Mouse (Mus musculus) neural tube, embryonic 10.5 days (tissue): ENCODE measurements around the gene Gas2l1.

Experiments used
- DNase-seq: peaks from one replicate; pipeline ENCODE4 v3.0.0-alpha.2; 2017; ENCODE audit warnings: low spot score; ENCODE audit errors: extremely low spot score

Gene Gas2l1

GRCm38 (mm10) chr11:5064282-5065055 is 658 bp downstream of the Gas2l1 start:
- DNase-seq, result peak; percentile 36

DNA sequence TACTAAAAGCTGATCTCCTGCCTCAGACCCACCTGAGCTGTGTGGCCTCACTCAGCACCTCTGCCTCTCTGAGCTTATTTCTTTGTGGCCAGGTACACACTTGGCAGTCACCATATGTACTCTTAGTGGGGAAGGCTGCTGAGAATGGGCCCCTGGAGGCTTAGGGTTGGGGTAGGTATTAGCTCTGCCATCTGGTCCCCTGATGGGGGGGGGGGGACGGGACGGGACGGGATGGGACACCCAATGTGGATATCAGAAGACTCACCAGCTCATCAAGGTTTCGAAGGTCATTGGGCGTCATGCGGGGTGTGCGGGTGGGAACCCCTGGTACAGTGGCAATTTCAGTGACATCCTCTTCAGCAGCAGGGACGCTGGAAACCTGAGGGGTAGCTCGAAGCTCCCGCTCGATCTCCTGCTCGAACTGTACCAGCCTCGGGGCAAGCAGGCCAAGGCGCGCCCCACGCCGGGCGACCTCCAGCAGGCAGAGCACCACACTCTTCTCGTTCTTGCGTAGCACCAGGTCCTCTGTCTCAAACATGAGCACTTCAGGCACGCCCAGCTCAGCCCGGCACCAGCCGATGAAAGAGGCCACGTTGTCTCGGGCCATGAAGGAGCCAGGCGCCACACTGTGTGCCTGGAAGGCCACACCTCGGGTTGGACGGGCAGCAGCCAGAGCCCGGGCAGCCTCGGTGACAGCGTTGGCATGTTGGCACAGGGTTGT is 1.4 kb downstream of the Gas2l1 start:
- no peak for DNase-seq

DNA sequence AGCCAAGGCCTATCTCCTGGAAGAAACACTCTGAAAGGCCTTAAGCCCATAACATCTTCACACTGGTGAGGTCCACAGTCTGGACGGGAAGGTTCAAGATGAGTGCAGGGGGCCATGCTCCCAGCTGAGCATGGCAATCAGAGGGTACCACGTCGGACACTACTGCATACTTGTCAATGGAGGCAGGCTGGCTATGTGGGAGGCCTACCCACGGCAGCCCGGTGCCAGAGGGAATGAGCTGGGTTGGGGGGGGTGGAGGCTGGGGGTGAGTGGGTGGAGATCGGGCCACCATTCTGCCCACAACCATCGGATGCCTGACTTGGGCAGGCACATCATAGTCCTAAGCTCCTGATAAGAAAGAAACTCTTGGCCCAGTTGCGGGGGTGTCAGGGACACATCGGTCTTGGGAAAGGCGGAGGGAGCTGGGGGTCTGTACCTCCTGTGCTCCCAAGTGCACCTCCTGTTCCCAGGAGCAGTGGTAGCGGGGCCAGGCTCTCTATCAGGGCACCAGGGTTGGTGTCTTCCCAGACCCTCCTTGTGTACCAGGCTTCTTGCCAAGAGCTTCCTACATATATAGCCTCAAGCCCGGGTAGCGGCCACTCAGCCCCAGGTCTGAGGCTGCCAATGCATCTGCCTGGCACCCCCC is 2.1 kb downstream of the Gas2l1 start:
- no peak for DNase-seq

DNA sequence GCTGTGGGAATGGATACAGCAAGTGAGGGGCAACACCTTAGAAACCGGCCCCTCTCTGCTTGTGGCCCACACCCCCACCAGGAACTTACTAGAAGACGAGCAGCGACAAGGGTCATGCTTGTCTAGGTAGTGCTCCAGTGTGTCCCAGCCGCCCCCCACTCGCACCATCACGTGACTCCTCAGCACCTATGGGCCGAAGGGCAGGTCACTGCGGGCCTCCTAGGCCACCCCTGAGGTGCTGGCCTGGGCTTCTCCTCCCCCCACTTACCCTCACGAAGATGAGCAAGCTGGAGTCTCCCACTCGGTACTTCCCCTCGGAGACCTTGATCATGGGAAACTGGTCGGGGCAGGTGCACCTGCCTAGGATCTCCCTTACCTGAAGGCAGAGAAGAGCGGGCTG is 2.8 kb downstream of the Gas2l1 start:
- DNase-seq, result peak; percentile 25

DNA sequence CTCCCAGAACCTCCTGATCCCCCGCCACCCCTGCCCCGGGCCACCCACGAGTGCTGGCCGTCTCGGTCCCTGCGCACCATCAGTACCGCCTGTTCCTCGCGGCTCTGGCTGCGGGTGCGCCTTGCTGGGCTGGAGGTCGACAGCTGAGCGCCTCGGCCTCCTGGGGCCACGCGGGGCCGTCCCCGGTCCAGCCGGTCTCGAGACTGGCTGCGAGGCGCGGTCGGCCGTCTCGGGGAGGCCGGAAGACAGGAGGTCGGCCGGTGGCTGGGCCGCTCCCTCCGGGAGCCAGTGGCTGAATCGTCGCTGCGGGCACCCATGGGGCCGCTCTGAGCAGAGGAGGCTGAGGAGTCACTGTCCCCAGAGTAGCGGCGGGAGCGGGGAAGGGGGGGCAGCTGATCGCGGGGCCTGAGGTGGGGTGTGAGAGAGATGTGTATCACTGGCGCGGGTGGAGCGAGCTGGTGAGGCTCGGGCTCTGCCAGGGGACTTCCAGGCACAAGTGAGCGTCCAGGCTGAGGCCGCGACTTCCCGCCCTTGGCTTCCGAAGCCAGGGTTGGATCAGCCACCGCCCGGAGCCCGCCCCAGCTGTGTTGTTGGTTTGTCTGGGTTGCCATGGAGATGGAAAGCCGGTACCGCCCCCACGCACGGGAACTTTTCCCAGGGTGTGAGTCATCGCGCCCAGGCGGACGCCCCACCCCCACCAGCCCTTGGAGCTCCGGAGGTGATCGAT is 3.6 kb downstream of the Gas2l1 start:
- peak; percentile 85 for DNase-seq

GRCm38 (mm10) chr11:5060756-5061412 is 4.2 kb downstream of the Gas2l1 start:
- DNase-seq, result peak; percentile 55

GRCm38 (mm10) chr11:5059704-5060156 is 5.4 kb downstream of the Gas2l1 start:
- peak; percentile 56 for DNase-seq

GRCm38 (mm10) chr11:5059230-5059629 is 5.9 kb downstream of the Gas2l1 start:
- DNase-seq, result no peak

- no peak for DNase-seq
These were observed 6.3 kb downstream of the Gas2l1 start for GRCm38 (mm10) chr11:5058783-5059182.

- peak; percentile 64 for DNase-seq
These were observed 7.1 kb downstream of the Gas2l1 start, which contains the start of gene Rasl10a for GRCm38 (mm10) chr11:5057856-5058641. Rasl10a (plus strand) TSS chr11:5058128.

GRCm38 (mm10) chr11:5057541-5057855 is 7.6 kb downstream of the Gas2l1 start:
- peak; percentile 33 for DNase-seq

GRCm38 (mm10) chr11:5057064-5057463 is 8.1 kb downstream of the Gas2l1 start:
- DNase-seq, result peak; percentile 32

GRCm38 (mm10) chr11:5055945-5056938 is 8.9 kb downstream of the Gas2l1 start:
- DNase-seq, result peak; percentile 43

- no peak for DNase-seq
These were observed 10.3 kb downstream of the Gas2l1 start for GRCm38 (mm10) chr11:5054874-5055273.

DNA sequence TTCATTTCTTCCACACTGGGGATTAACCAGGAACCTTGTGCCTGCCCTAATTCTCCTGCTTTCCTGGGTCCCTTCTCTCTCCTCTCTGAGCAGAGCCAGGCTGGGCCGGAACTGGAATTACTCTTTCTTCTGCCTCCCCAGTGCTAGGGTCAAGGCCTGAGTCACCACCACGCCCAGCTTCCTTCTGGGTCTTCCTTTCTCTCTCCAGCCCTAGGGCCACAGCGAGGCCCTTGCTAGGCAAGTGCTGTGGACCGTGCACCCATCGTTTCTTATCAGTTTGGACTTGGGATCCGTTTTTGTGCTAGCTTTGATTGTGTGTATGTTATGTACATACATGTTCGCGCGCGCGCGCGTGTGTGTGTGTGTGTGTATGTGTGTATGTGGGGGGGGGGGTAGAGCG is 11.0 kb downstream of the Gas2l1 start:
- no peak for DNase-seq

DNA sequence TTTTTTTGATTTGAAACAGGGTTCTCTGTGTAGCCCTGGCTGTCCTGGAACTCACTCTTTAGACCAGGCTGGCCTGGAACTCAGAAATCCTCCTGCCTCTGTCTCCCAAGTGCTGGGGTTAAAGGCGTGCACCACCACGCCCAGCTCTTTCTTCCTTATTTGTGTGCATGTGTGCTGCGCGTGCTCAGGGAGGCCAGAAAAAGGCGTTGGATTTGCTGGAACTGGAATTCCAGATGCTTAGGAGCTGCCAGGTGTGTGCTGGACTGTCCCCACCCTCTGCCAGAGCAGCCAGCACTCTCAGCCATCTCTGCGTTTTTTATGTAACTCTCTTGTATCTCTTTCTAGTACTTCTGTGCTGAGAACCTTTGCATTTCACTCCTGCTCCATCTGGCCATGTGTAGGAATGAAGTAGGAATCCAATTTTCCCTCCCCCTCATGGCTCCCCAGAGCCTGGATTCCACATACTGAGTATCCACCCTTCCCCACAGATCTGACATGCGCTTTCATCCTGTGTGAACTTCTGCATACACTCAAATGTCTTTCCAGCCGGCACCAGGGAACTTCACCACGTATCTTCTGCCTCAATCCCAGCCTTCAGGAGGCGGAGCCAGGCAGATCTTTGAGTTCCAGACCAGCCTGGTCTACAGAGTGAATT is 12.8 kb downstream of the Gas2l1 start:
- no peak for DNase-seq

GRCm38 (mm10) chr11:5051629-5052028 is 13.5 kb downstream of the Gas2l1 start:
- no peak for DNase-seq

GRCm38 (mm10) chr11:5046321-5046926 is 18.7 kb downstream of the Gas2l1 start:
- DNase-seq, result no peak
